Mouse (Mus musculus): ENCODE results near the gene Plbd2. TPM values are rescaled to one million over a fixed set of nuclear protein-coding genes. Genes with fewer than 3 reads are reported as not detected.

Gene Plbd2
- 43.3 and 44.1 TPM in 2 replicates for polyA plus RNA-seq (2015; fragmentation: Nextera tagmentation; extraction: Ambion mirVana)

- 0 out of 2 replicates have a peak within 1 kb of the TSS, but pooled peaks have one; percentile 23 for H3K27ac ChIP-seq (ENCODE audit: low read length)
- ATAC-seq (replicated peaks; ENCODE audit: extremely low read depth, insufficient read depth, low FRiP score), result peak; percentile 81
- no peaks in the 10 kb centered on the region for H3K36me3 ChIP-seq (ENCODE audit: control insufficient read depth, insufficient read depth)
- under 1% methylated on average over 55 of the region's 55 CpGs for WGBS
- peak within 1 kb of the TSS; percentile 97 for H3K9ac ChIP-seq (ENCODE audit: low read length)
- H3K4me2 ChIP-seq (ENCODE audit: low read depth, low read length), result peak within 1 kb of the TSS; percentile 97
- H3K9me3 ChIP-seq (replicated peaks; ENCODE audit: control insufficient read depth, low read length), result no peaks in the 10 kb centered on the region
- peak within 1 kb of the TSS; percentile 93 for H3K4me3 ChIP-seq (ENCODE audit: low read length)
- H3K4me1 ChIP-seq (ENCODE audit: control insufficient read depth, insufficient read depth, low read length), result peaks cover 17% of the 10 kb centered on the region
- no peaks in the 10 kb centered on the region for H3K27me3 ChIP-seq (ENCODE audit: control insufficient read depth, insufficient read depth, low read length)
Observed at GRCm38 (mm10) chr5:120503144-120503795, at the start of gene Plbd2. Gene Plbd2, minus strand, starts transcription at chr5:120503625.

- H3K36me3 ChIP-seq (ENCODE audit: control insufficient read depth, insufficient read depth), result peaks cover 7% of the 10 kb centered on the region; the same call in 1 of the 2 replicates
- H3K4me1 ChIP-seq (ENCODE audit: control insufficient read depth, insufficient read depth, low read length), result no peaks in the 10 kb centered on the region
- H3K27ac ChIP-seq (ENCODE audit: low read length), result no peak overlapping the region
- no peak overlapping the region for H3K9ac ChIP-seq (ENCODE audit: low read length)
- WGBS, result 96% methylated on average over 5 of the region's 5 CpGs
- H3K27me3 ChIP-seq (ENCODE audit: control insufficient read depth, insufficient read depth, low read length), result no peaks in the 10 kb centered on the region
- no peak overlapping the region for H3K4me3 ChIP-seq (ENCODE audit: low read length)
- ATAC-seq (replicated peaks; ENCODE audit: extremely low read depth, insufficient read depth, low FRiP score), result no peak
- H3K4me2 ChIP-seq (ENCODE audit: low read depth, low read length), result no peak overlapping the region
- no peaks in the 10 kb centered on the region for H3K9me3 ChIP-seq (replicated peaks; ENCODE audit: control insufficient read depth, low read length)
Observed at GRCm38 (mm10) chr5:120550673-120551072, 47.2 kb upstream of the Plbd2 start.

GRCm38 (mm10) chr5:120550137-120550536, 46.7 kb upstream of the Plbd2 start:
- ATAC-seq (replicated peaks; ENCODE audit: extremely low read depth, insufficient read depth, low FRiP score), result no peak
- Histone ChIP-seq H3K9ac (ENCODE audit: low read length) (no peak overlapping the region), H3K36me3 (ENCODE audit: control insufficient read depth, insufficient read depth) (peaks cover 7% of the 10 kb centered on the region; the same call in 1 of the 2 replicates), H3K4me3 (ENCODE audit: low read length) (no peak overlapping the region), H3K4me1 (ENCODE audit: control insufficient read depth, insufficient read depth, low read length) (no peaks in the 10 kb centered on the region), H3K9me3 (replicated peaks; ENCODE audit: control insufficient read depth, low read length) (no peaks in the 10 kb centered on the region), H3K27ac (ENCODE audit: low read length) (no peak overlapping the region), H3K4me2 (ENCODE audit: low read depth, low read length) (no peak overlapping the region), H3K27me3 (ENCODE audit: control insufficient read depth, insufficient read depth, low read length) (no peaks in the 10 kb centered on the region)
- 72% methylated on average over 5 of the region's 5 CpGs for WGBS

- Histone ChIP-seq H3K9ac (ENCODE audit: low read length) (no peak overlapping the region), H3K27me3 (ENCODE audit: control insufficient read depth, insufficient read depth, low read length) (no peaks in the 10 kb centered on the region), H3K27ac (ENCODE audit: low read length) (no peak overlapping the region), H3K36me3 (ENCODE audit: control insufficient read depth, insufficient read depth) (peaks cover 7% of the 10 kb centered on the region; the same call in 1 of the 2 replicates), H3K4me3 (ENCODE audit: low read length) (no peak overlapping the region), H3K9me3 (replicated peaks; ENCODE audit: control insufficient read depth, low read length) (no peaks in the 10 kb centered on the region), H3K4me2 (ENCODE audit: low read depth, low read length) (no peak overlapping the region), H3K4me1 (ENCODE audit: control insufficient read depth, insufficient read depth, low read length) (no peaks in the 10 kb centered on the region)
- WGBS, result 67% methylated on average over 11 of the region's 11 CpGs
- no peak for ATAC-seq (replicated peaks; ENCODE audit: extremely low read depth, insufficient read depth, low FRiP score)
Observed at GRCm38 (mm10) chr5:120548236-120548850, 44.9 kb upstream of the Plbd2 start.

- H3K4me3 ChIP-seq (ENCODE audit: low read length), result no peak overlapping the region
- H3K9ac ChIP-seq (ENCODE audit: low read length), result no peak overlapping the region
- no peaks in the 10 kb centered on the region for H3K9me3 ChIP-seq (replicated peaks; ENCODE audit: control insufficient read depth, low read length)
- no peak for ATAC-seq (replicated peaks; ENCODE audit: extremely low read depth, insufficient read depth, low FRiP score)
- WGBS, result 71% methylated on average over 5 of the region's 5 CpGs
- peaks cover 5% of the 10 kb centered on the region; the same call in 1 of the 2 replicates for H3K4me1 ChIP-seq (ENCODE audit: control insufficient read depth, insufficient read depth, low read length)
- no peaks in the 10 kb centered on the region for H3K27me3 ChIP-seq (ENCODE audit: control insufficient read depth, insufficient read depth, low read length)
- H3K4me2 ChIP-seq (ENCODE audit: low read depth, low read length), result no peak overlapping the region
- no peak overlapping the region for H3K27ac ChIP-seq (ENCODE audit: low read length)
- peaks cover 18% of the 10 kb centered on the region for H3K36me3 ChIP-seq (ENCODE audit: control insufficient read depth, insufficient read depth)
Observed at GRCm38 (mm10) chr5:120536632-120537031, 33.2 kb upstream of the Plbd2 start.

GRCm38 (mm10) chr5:120536046-120536445, 32.6 kb upstream of the Plbd2 start:
- H3K27ac ChIP-seq (ENCODE audit: low read length), result no peak overlapping the region
- peaks cover 5% of the 10 kb centered on the region; the same call in 1 of the 2 replicates for H3K4me1 ChIP-seq (ENCODE audit: control insufficient read depth, insufficient read depth, low read length)
- H3K36me3 ChIP-seq (ENCODE audit: control insufficient read depth, insufficient read depth), result peaks cover 15% of the 10 kb centered on the region
- H3K27me3 ChIP-seq (ENCODE audit: control insufficient read depth, insufficient read depth, low read length), result no peaks in the 10 kb centered on the region
- no peaks in the 10 kb centered on the region for H3K9me3 ChIP-seq (replicated peaks; ENCODE audit: control insufficient read depth, low read length)
- no peak overlapping the region for H3K4me3 ChIP-seq (ENCODE audit: low read length)
- H3K9ac ChIP-seq (ENCODE audit: low read length), result no peak overlapping the region
- ATAC-seq (replicated peaks; ENCODE audit: extremely low read depth, insufficient read depth, low FRiP score), result no peak; the same call in 1 of the 2 replicates
- WGBS, result 70% methylated on average over 13 of the region's 13 CpGs
- no peak overlapping the region for H3K4me2 ChIP-seq (ENCODE audit: low read depth, low read length)

- Histone ChIP-seq H3K4me3 (ENCODE audit: low read length) (no peak overlapping the region), H3K27me3 (ENCODE audit: control insufficient read depth, insufficient read depth, low read length) (no peaks in the 10 kb centered on the region), H3K4me2 (ENCODE audit: low read depth, low read length) (no peak overlapping the region), H3K27ac (ENCODE audit: low read length) (no peak overlapping the region), H3K9ac (ENCODE audit: low read length) (no peak overlapping the region), H3K36me3 (ENCODE audit: control insufficient read depth, insufficient read depth) (peaks cover 10% of the 10 kb centered on the region), H3K9me3 (replicated peaks; ENCODE audit: control insufficient read depth, low read length) (no peaks in the 10 kb centered on the region), H3K4me1 (ENCODE audit: control insufficient read depth, insufficient read depth, low read length) (peaks cover 5% of the 10 kb centered on the region; the same call in 1 of the 2 replicates)
- 62% methylated on average over 2 of the region's 2 CpGs for WGBS
- ATAC-seq (replicated peaks; ENCODE audit: extremely low read depth, insufficient read depth, low FRiP score), result no peak
Observed at GRCm38 (mm10) chr5:120534686-120535075, 31.3 kb upstream of the Plbd2 start.

GRCm38 (mm10) chr5:120534071-120534685, 30.8 kb upstream of the Plbd2 start:
- Histone ChIP-seq H3K4me2 (ENCODE audit: low read depth, low read length) (no peak overlapping the region), H3K27me3 (ENCODE audit: control insufficient read depth, insufficient read depth, low read length) (no peaks in the 10 kb centered on the region), H3K4me1 (ENCODE audit: control insufficient read depth, insufficient read depth, low read length) (peaks cover 5% of the 10 kb centered on the region; the same call in 1 of the 2 replicates), H3K27ac (ENCODE audit: low read length) (no peak overlapping the region), H3K9me3 (replicated peaks; ENCODE audit: control insufficient read depth, low read length) (no peaks in the 10 kb centered on the region), H3K4me3 (ENCODE audit: low read length) (no peak overlapping the region), H3K9ac (ENCODE audit: low read length) (no peak overlapping the region), H3K36me3 (ENCODE audit: control insufficient read depth, insufficient read depth) (peaks cover 10% of the 10 kb centered on the region)
- 84% methylated on average over 15 of the region's 15 CpGs for WGBS
- no peak for ATAC-seq (replicated peaks; ENCODE audit: extremely low read depth, insufficient read depth, low FRiP score)

- Histone ChIP-seq H3K9ac (ENCODE audit: low read length) (no peak overlapping the region), H3K27me3 (ENCODE audit: control insufficient read depth, insufficient read depth, low read length) (no peaks in the 10 kb centered on the region), H3K9me3 (replicated peaks; ENCODE audit: control insufficient read depth, low read length) (no peaks in the 10 kb centered on the region), H3K4me1 (ENCODE audit: control insufficient read depth, insufficient read depth, low read length) (peaks cover 5% of the 10 kb centered on the region; the same call in 1 of the 2 replicates), H3K4me3 (ENCODE audit: low read length) (no peak overlapping the region), H3K36me3 (ENCODE audit: control insufficient read depth, insufficient read depth) (peaks cover 2% of the 10 kb centered on the region; the same call in 1 of the 2 replicates), H3K27ac (ENCODE audit: low read length) (no peak overlapping the region), H3K4me2 (ENCODE audit: low read depth, low read length) (no peak overlapping the region)
- no peak for ATAC-seq (replicated peaks; ENCODE audit: extremely low read depth, insufficient read depth, low FRiP score)
- WGBS, result 82% methylated on average over 8 of the region's 8 CpGs
Observed at GRCm38 (mm10) chr5:120531631-120532030, 28.2 kb upstream of the Plbd2 start.
